Mouse (Mus musculus): Measurements from ENCODE around the gene Klhl5. TPM values are rescaled to one million over a fixed set of nuclear protein-coding genes. Genes with fewer than 3 reads are reported as not detected.

Gene Klhl5
- polyA plus RNA-seq, 1 experiment from 2014 or later = 6.9 TPM

DNA sequence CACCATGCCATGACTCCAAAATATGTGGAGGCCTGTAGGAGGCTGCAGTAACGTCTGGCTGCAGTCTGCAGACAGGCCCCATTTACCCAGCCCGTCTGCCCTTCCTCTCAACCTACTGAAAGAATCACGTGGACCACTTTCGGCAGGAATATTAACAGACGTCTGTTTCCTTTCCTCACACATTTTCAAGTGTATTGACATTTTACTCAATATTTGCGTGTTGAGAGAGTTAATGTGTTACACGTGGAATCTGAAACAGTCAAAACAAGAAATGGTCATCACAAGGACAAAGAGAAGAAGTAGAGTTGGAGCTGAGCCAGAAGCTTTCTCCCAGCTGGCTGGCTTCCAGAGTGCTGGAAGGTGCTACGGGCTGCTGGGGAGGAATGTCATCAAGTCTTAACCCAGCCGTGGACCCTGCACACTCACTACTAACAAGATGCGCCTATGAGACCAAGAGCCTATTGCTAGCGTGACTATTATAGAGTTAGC, 69.7 kb downstream of the Klhl5 start:
- Histone ChIP-seq H3K9ac (no peak overlapping the region), H3K4me2 (no peak overlapping the region), H3K27ac (no peak overlapping the region), H3K9me3 (replicated peaks) (no peaks in the 10 kb centered on the region), H3K36me3 (no peaks in the 10 kb centered on the region), H3K27me3 (replicated peaks) (no peaks in the 10 kb centered on the region), H3K4me3 (no peak overlapping the region), H3K4me1 (no peaks in the 10 kb centered on the region)
- WGBS (ENCODE audit: insufficient replicate concordance) = 67% methylated on average over 11 of the region's 11 CpGs
- no peak for ATAC-seq

DNA sequence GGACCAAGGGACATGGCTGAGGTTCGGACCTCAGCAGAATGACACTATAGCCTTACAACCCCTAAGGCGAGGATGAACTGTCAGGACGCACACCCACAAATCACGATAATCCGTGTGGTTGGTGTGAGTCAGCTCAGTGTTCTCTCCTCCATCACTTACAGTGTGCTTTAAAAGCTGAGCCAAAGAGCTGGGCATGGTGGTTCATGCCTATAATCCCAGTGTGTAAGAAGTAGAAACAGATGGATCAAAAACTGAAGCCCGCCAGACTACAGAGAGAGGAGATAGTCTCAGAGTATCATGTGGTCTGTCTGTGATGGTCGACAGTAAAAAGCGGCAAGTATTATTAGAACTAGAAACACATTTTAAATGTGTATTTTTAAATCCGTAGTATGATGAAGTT, 71.1 kb downstream of the Klhl5 start:
- WGBS (ENCODE audit: insufficient replicate concordance) = 74% methylated on average over 9 of the region's 9 CpGs
- Histone ChIP-seq H3K9ac (no peak overlapping the region), H3K4me3 (no peak overlapping the region), H3K4me1 (no peaks in the 10 kb centered on the region), H3K27me3 (replicated peaks) (no peaks in the 10 kb centered on the region), H3K36me3 (no peaks in the 10 kb centered on the region), H3K27ac (no peak overlapping the region), H3K4me2 (no peak overlapping the region), H3K9me3 (replicated peaks) (no peaks in the 10 kb centered on the region)
- no peak for ATAC-seq

DNA sequence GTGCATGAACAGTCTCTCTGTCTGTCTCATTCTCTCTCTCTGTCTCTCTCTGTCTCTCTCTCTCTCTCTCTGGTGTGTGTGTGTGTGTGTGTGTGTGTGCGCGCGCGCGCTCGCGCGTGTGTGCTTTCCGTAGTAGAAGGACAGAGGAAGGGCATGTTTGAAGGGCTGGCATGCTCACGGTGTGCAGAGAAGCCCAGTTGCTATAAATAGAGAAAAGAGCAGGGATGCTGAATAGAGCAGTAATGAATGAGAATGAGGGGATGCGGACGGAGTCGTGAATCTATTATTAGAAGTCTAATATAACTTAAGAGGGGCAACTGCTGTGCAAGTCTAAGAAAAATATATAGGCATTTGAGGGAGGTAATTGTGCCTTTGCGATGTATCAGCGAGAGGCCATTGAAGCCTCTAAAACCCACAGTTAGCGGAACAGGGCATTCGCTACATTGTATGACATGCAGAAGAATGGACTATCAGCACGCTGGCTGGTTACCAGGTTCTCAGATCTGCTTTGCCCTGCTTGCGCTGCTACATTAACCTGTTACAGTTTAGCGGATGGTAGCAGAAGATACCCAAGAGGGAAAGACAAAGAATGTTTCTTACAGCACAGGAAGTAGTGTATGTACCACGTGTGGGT, 73.9 kb downstream of the Klhl5 start:
- WGBS (ENCODE audit: insufficient replicate concordance) = 86% methylated on average over 21 of the region's 21 CpGs
- H3K27ac ChIP-seq = no peak overlapping the region

DNA sequence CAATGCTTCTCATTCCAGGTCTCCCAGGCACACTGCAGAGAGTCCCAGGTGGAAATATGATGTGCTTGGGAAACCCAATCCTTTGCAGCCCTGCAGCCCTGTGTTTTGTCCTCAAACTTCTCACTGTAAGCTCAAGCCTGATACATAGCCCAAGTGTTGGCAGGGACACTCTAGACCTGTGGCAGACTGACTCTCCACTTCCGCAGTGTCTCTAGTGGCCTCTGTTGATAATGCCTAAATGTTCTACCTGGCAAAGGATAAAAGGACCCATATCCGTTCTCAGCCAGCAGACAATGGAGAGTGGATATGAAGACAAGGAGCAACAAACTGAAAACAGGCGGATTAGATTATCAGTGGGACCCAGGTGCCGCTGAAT, 74.4 kb downstream of the Klhl5 start:
- Histone ChIP-seq H3K9ac (no peak overlapping the region), H3K4me2 (no peak overlapping the region), H3K4me3 (no peak overlapping the region), H3K36me3 (no peaks in the 10 kb centered on the region), H3K27me3 (replicated peaks) (no peaks in the 10 kb centered on the region), H3K4me1 (no peaks in the 10 kb centered on the region), H3K27ac (no peak overlapping the region), H3K9me3 (replicated peaks) (no peaks in the 10 kb centered on the region)
- 68% methylated on average over 4 of the region's 4 CpGs for WGBS (ENCODE audit: insufficient replicate concordance)
- ATAC-seq = no peak

More for the DNA sequence above, 73.9 kb downstream of the Klhl5 start:
- no peak for ATAC-seq
- Histone ChIP-seq H3K4me2 (no peak overlapping the region), H3K36me3 (no peaks in the 10 kb centered on the region), H3K9ac (no peak overlapping the region), H3K4me1 (no peaks in the 10 kb centered on the region), H3K27me3 (replicated peaks) (no peaks in the 10 kb centered on the region), H3K4me3 (no peak overlapping the region), H3K9me3 (replicated peaks) (no peaks in the 10 kb centered on the region)

DNA sequence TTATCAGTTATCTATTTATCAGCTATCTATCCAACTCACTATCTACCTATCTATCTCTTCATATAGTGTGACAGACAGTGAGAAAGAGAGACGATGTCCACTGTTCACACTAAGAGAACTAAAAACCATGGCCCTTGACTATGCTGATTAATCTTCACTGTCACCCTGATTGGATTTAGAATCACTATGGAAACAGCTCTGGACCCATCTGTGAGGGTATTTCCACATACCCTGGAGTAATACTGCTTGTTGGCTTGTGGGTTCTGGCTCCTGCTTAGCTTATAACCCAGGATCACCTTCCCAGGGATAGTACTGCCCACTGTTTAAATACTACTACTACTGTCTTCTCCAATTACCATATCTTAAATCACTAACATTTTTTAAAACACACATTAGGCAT, 74.9 kb downstream of the Klhl5 start:
- H3K27me3 ChIP-seq (replicated peaks) = no peaks in the 10 kb centered on the region
- no peaks in the 10 kb centered on the region for H3K4me1 ChIP-seq
- no peaks in the 10 kb centered on the region for H3K36me3 ChIP-seq
- no peak overlapping the region for H3K4me3 ChIP-seq
- H3K27ac ChIP-seq = no peak overlapping the region
- ATAC-seq = no peak
- H3K9ac ChIP-seq = no peak overlapping the region
- H3K4me2 ChIP-seq = no peak overlapping the region
- WGBS (ENCODE audit: insufficient replicate concordance) = 81% methylated on average over 1 of the region's 1 CpGs
- H3K9me3 ChIP-seq (replicated peaks) = no peaks in the 10 kb centered on the region

DNA sequence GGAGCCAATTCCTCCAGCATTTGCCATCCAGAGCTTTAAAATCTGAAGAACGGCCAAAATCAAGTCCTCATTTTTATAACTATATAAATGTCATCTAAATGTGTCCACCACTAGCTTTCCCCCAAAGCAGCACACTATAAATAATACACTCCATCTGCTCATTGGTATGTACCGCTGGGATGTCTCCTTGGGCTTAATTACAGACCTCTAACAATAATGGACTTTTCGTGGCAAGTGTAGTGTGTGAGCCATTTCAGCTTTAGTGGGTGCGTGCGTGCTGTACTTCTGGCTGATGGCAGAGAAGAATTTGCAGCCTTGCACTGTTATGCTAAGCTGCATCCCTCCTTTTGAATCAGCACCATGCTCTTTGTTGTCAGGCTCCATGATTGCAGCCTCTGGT, 84.3 kb downstream of the Klhl5 start:
- no peaks in the 10 kb centered on the region for H3K27me3 ChIP-seq (replicated peaks)
- H3K4me2 ChIP-seq = no peak overlapping the region
- WGBS (ENCODE audit: insufficient replicate concordance) = 74% methylated on average over 5 of the region's 5 CpGs
- H3K27ac ChIP-seq = no peak overlapping the region
- no peaks in the 10 kb centered on the region for H3K4me1 ChIP-seq
- ATAC-seq = no peak
- no peak overlapping the region for H3K4me3 ChIP-seq
- peaks cover 5% of the 10 kb centered on the region; the same call in 1 of the 2 replicates for H3K9me3 ChIP-seq (replicated peaks)
- no peak overlapping the region for H3K9ac ChIP-seq
- no peaks in the 10 kb centered on the region for H3K36me3 ChIP-seq

DNA sequence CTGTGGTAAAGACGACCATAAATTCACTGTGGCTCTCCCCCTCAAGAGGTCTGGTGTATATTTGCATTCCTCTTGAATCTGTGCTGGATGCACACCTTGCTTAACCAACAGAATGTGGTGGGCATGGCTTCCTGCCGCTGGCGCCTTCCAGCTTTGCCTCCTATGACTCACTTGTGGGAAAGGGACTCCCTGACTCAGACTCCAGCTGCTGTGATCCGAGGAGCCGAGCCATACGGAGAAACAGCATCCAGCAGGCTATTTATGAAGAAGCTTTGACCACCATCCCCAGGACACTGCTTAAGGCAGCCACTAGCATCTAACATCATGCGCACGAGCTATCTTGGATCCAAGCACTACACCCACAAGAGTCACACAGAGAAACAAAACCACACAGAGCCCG, 87.1 kb downstream of the Klhl5 start:
- 73% methylated on average over 9 of the region's 9 CpGs for WGBS (ENCODE audit: insufficient replicate concordance)
- Histone ChIP-seq H3K9me3 (replicated peaks) (peaks cover 5% of the 10 kb centered on the region; the same call in 1 of the 2 replicates), H3K4me2 (no peak overlapping the region), H3K27me3 (replicated peaks) (no peaks in the 10 kb centered on the region), H3K36me3 (no peaks in the 10 kb centered on the region), H3K27ac (no peak overlapping the region), H3K4me3 (no peak overlapping the region), H3K9ac (no peak overlapping the region), H3K4me1 (peaks cover 8% of the 10 kb centered on the region; the same call in 1 of the 2 replicates)
- no peak for ATAC-seq

DNA sequence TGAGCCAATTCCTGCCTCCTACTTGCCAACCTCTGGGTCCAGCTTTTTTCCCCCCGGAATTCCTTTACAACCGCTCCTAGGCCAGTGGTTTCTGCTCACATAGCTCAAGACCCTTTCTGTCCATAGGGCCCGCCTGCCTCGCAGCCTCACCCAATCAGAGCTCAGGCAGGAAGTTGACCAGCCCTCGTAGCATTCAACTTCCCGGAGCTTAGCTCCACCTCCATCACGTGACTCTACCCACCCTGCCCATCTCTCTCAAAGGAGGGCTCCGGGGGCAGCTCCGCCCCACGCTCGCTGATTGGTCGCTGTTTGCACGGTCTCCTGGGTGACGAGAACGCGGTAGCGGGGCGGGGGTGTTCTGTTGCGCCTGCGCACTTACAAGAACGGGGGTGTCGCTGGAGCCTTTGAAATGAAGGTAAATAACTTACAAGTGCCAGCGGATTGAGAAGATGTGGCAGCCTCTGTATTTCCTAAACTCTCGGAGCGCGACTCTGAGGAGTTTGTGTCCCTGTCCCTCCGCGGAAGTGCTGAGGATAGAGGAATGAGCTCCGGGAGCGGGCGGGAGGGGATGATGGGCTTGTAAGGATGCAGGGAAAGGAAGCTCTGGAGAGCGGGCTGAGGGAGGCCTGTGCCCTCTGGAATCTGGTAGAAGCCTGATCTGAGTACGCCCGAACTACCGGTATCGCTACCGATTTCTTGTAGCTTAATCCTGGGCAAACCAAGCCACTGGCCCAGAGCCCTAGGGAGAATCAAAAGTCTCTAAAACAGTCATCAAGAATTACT, 92.2 kb downstream of the Klhl5 start, which contains the start of gene Wdr19:
Gene Wdr19 (plus strand): TSS at position 351 of the 783 bp plus-strand sequence.
- under 1% methylated on average over 37 of the region's 37 CpGs for WGBS (ENCODE audit: insufficient replicate concordance)
- Histone ChIP-seq H3K36me3 (no peaks in the 10 kb centered on the region), H3K4me3 (peak within 1 kb of the TSS; percentile 66), H3K4me1 (peaks cover 17% of the 10 kb centered on the region), H3K27ac (peak within 1 kb of the TSS; percentile 37), H3K4me2 (peak within 1 kb of the TSS; percentile 84), H3K27me3 (replicated peaks) (no peaks in the 10 kb centered on the region), H3K9ac (peak within 1 kb of the TSS; percentile 60), H3K9me3 (replicated peaks) (no peaks in the 10 kb centered on the region)
- ATAC-seq = peak; percentile 99

DNA sequence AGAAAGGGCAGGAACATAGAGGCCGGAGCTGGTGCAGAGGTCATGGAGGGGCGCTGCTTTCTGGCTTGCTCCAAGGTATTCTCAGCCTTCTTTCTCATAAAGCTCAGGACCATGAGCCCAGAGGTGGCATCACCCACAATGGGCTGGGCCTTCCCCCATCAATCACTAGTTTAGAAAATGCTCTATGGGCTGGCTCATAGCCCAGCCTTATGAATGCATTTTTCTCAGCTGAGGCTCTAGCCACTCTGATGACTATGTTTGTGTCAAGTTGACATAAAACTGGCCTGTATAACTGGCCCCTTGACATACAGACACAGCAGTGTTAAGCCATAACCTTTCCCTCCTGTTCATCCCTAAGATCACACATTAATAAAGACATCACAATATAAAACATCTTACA, 97.4 kb downstream of the Klhl5 start:
- Histone ChIP-seq H3K4me1 (peaks cover 9% of the 10 kb centered on the region), H3K9me3 (replicated peaks) (no peaks in the 10 kb centered on the region), H3K4me3 (no peak overlapping the region), H3K27me3 (replicated peaks) (no peaks in the 10 kb centered on the region), H3K36me3 (no peaks in the 10 kb centered on the region), H3K4me2 (no peak overlapping the region), H3K27ac (no peak overlapping the region), H3K9ac (no peak overlapping the region)
- no peak for ATAC-seq
- WGBS (ENCODE audit: insufficient replicate concordance) = 70% methylated on average over 2 of the region's 2 CpGs

DNA sequence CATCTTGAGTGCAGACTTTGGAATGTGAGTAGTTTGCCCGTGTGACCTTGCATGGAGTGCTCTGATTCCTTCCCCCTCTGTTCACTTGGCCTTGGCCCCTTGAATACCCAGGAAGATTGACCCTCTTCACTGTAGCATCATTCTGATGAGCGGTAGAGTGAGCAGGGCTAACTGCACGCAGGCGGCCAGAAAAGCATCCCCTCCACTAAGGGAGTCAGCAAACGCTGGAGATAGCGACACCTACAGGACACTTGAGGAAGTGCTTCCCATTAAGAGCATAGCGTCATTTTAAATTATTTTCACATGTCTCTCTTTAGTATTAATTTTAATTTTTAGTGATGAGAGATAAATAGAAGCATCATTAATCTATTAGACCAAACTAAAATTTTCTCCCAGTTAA, 106.0 kb downstream of the Klhl5 start:
- no peak overlapping the region for H3K4me2 ChIP-seq
- no peak overlapping the region for H3K9ac ChIP-seq
- H3K4me1 ChIP-seq = no peaks in the 10 kb centered on the region
- ATAC-seq = no peak
- no peaks in the 10 kb centered on the region for H3K27me3 ChIP-seq (replicated peaks)
- H3K9me3 ChIP-seq (replicated peaks) = no peaks in the 10 kb centered on the region
- no peak overlapping the region for H3K4me3 ChIP-seq
- no peak overlapping the region for H3K27ac ChIP-seq
- WGBS (ENCODE audit: insufficient replicate concordance) = 20% methylated on average over 7 of the region's 7 CpGs
- no peaks in the 10 kb centered on the region for H3K36me3 ChIP-seq

Data from liver, embryonic 12.5 days (tissue).